Mouse (Mus musculus) G1E (cell line): ENCODE measurements around the gene Ahsg. TPM values are rescaled to one million over a fixed set of nuclear protein-coding genes. Genes with fewer than 3 reads are reported as not detected.

Source experiments
- ATAC-seq: 2 replicates; pipeline ENCODE4 v1.8.0; 2016; ENCODE audit warnings: mild to moderate bottlenecking; ENCODE audit not compliant: insufficient number of reproducible peaks, poor library complexity, low FRiP score, severe bottlenecking; ENCODE audit errors: extremely low read depth
- DNase-seq: peaks from one replicate; pipeline ENCODE4 v3.0.0; 2012; ENCODE audit warnings: low spot score
- H3K27me3 ChIP-seq: 2 replicates; pipeline ENCODE4 v1.6.1; 2012; ENCODE audit warnings: mild to moderate bottlenecking, low read length, inconsistent platforms; ENCODE audit not compliant: insufficient read depth
- H3K36me3 ChIP-seq: replicated peaks from 2 replicates; pipeline ENCODE3; 2012; ENCODE audit warnings: mild to moderate bottlenecking, inconsistent platforms
- H3K4me1 ChIP-seq: 2 replicates; pipeline ENCODE4 v1.6.1; 2012; ENCODE audit warnings: low read depth, low read length, inconsistent platforms, mixed read lengths; ENCODE audit not compliant: insufficient read depth
- H3K4me3 ChIP-seq: 2 replicates; pipeline ENCODE4 v1.5.1; 2012; ENCODE audit warnings: low read depth, mild to moderate bottlenecking, inconsistent platforms, low read length, moderate library complexity, mixed read lengths
- H3K9me3 ChIP-seq: replicated peaks from 2 replicates; pipeline ENCODE4 v1.6.1; 2012; ENCODE audit warnings: inconsistent platforms
- CTCF ChIP-seq: IDR thresholded peaks from 2 replicates; pipeline ENCODE4 v1.5.1; 2012; ENCODE audit warnings: low read depth, low read length, inconsistent platforms, mixed read lengths
- GATA1 ChIP-seq: IDR thresholded peaks from 2 replicates; pipeline ENCODE4 v1.6.1; 2012; ENCODE audit warnings: borderline replicate concordance, low read length, inconsistent platforms, mixed read lengths
- GATA2 ChIP-seq: IDR thresholded peaks from 2 replicates; pipeline ENCODE4 v1.6.1; 2012; ENCODE audit warnings: low read depth, low read length, inconsistent platforms, borderline replicate concordance
- POLR2AphosphoS5 ChIP-seq: IDR thresholded peaks from 2 replicates; pipeline ENCODE4 v1.6.1; 2012; ENCODE audit warnings: low read depth, low read length, inconsistent platforms; ENCODE audit not compliant: insufficient replicate concordance
- TAL1 ChIP-seq: conservative IDR thresholded peaks from 2 replicates; pipeline ENCODE4 v1.6.1; 2012; ENCODE audit warnings: low read depth, low read length, inconsistent platforms, mixed read lengths
- polyA plus RNA-seq: library from polyadenylated mRNA; stranded (reverse); fragments of >175 nt; gene quantifications from 2 replicates; pipeline ENCODE4 v1.2.3, GENCODE M21; 2012
- total RNA-seq, 2 experiments: library from RNA; stranded (forward) in 1 of 2; stranded (reverse) in 1 of 2; fragments of 200-1000 nt in 1 of 2; fragments of >200 nt in 1 of 2; fragmentation: Nextera tagmentation in 1 of 2; gene quantifications; 2 replicates each; pipeline ENCODE4 v1.2.3; 2014 to 2017

Ahsg gene
- 2.7 and 4.4 TPM in 2 replicates for total RNA-seq (2014; fragmentation: Nextera tagmentation)
- 0.38 and 0.52 TPM in 2 replicates for total RNA-seq (2017)
- polyA plus RNA-seq = 0.11 and 0.15 TPM in 2 replicates

- H3K4me1 ChIP-seq = no peaks in the 10 kb centered on the region
- ATAC-seq (no peak), DNase-seq (no peak)
- no peaks in the 10 kb centered on the region for H3K9me3 ChIP-seq
- TF ChIP-seq POLR2AphosphoS5 = no peak
- no peak for TF ChIP-seq CTCF
- no peak for TF ChIP-seq GATA1
- TF ChIP-seq GATA2 = no peak
- no peak for TF ChIP-seq TAL1
- H3K4me3 ChIP-seq = no peak within 1 kb of the TSS
- no peaks in the 10 kb centered on the region for H3K36me3 ChIP-seq
- peaks cover 16% of the 10 kb centered on the region for H3K27me3 ChIP-seq
Measured at GRCm38 (mm10) chr16:22890683-22891510, at the start of gene Ahsg. Ahsg (plus strand) TSS chr16:22891277.

- TF ChIP-seq GATA2 = no peak
- TF ChIP-seq GATA1 = no peak
- TF ChIP-seq TAL1 = no peak
- TF ChIP-seq POLR2AphosphoS5 = no peak
- no peak for TF ChIP-seq CTCF
- H3K9me3 ChIP-seq = no peaks in the 10 kb centered on the region
- H3K4me1 ChIP-seq = peaks cover 19% of the 10 kb centered on the region
- DNase-seq (no peak), ATAC-seq (no peak)
- peaks cover 85% of the 10 kb centered on the region for H3K36me3 ChIP-seq
- H3K4me3 ChIP-seq = no peak overlapping the region
- H3K27me3 ChIP-seq = no peaks in the 10 kb centered on the region
Measured at GRCm38 (mm10) chr16:22842871-22843270, 48.2 kb upstream of the Ahsg start.

GRCm38 (mm10) chr16:22844061-22844801, 46.8 kb upstream of the Ahsg start:
- no peak for TF ChIP-seq POLR2AphosphoS5
- TF ChIP-seq GATA1 = no peak
- no peak for TF ChIP-seq TAL1
- TF ChIP-seq CTCF = no peak
- no peak for TF ChIP-seq GATA2
- DNase-seq = peak; percentile 45
- Histone ChIP-seq H3K9me3 (no peaks in the 10 kb centered on the region), H3K4me3 (peak overlapping the region; percentile 70), H3K27me3 (no peaks in the 10 kb centered on the region), H3K4me1 (peaks cover 19% of the 10 kb centered on the region), H3K36me3 (peaks cover 82% of the 10 kb centered on the region)
- ATAC-seq = peak; percentile 59

GRCm38 (mm10) chr16:22844834-22845233, 46.2 kb upstream of the Ahsg start:
- H3K4me3 ChIP-seq = peak overlapping the region; percentile 70; the same call in 1 of the 2 replicates
- TF ChIP-seq POLR2AphosphoS5 = no peak
- TF ChIP-seq CTCF = no peak
- TF ChIP-seq GATA1 = no peak
- no peak for TF ChIP-seq GATA2
- TF ChIP-seq TAL1 = no peak
- no peaks in the 10 kb centered on the region for H3K27me3 ChIP-seq
- peaks cover 19% of the 10 kb centered on the region for H3K4me1 ChIP-seq
- no peak for ATAC-seq
- H3K36me3 ChIP-seq = peaks cover 82% of the 10 kb centered on the region
- no peak for DNase-seq
- H3K9me3 ChIP-seq = no peaks in the 10 kb centered on the region

GRCm38 (mm10) chr16:22845481-22845880, 45.6 kb upstream of the Ahsg start:
- no peaks in the 10 kb centered on the region for H3K27me3 ChIP-seq
- H3K4me1 ChIP-seq = peaks cover 19% of the 10 kb centered on the region
- peaks cover 82% of the 10 kb centered on the region for H3K36me3 ChIP-seq
- H3K9me3 ChIP-seq = no peaks in the 10 kb centered on the region
- DNase-seq (no peak), ATAC-seq (no peak)
- H3K4me3 ChIP-seq = no peak overlapping the region
- TF ChIP-seq CTCF = no peak
- no peak for TF ChIP-seq GATA1

GRCm38 (mm10) chr16:22847686-22848085, 43.4 kb upstream of the Ahsg start:
- Histone ChIP-seq H3K9me3 (no peaks in the 10 kb centered on the region), H3K4me3 (no peak overlapping the region), H3K4me1 (peaks cover 19% of the 10 kb centered on the region), H3K36me3 (peaks cover 82% of the 10 kb centered on the region), H3K27me3 (no peaks in the 10 kb centered on the region)
- DNase-seq = no peak
- TF ChIP-seq POLR2AphosphoS5 (no peak), TAL1 (no peak), GATA1 (no peak), GATA2 (no peak), CTCF (no peak)
- no peak for ATAC-seq
